In the genomic region with DNA sequence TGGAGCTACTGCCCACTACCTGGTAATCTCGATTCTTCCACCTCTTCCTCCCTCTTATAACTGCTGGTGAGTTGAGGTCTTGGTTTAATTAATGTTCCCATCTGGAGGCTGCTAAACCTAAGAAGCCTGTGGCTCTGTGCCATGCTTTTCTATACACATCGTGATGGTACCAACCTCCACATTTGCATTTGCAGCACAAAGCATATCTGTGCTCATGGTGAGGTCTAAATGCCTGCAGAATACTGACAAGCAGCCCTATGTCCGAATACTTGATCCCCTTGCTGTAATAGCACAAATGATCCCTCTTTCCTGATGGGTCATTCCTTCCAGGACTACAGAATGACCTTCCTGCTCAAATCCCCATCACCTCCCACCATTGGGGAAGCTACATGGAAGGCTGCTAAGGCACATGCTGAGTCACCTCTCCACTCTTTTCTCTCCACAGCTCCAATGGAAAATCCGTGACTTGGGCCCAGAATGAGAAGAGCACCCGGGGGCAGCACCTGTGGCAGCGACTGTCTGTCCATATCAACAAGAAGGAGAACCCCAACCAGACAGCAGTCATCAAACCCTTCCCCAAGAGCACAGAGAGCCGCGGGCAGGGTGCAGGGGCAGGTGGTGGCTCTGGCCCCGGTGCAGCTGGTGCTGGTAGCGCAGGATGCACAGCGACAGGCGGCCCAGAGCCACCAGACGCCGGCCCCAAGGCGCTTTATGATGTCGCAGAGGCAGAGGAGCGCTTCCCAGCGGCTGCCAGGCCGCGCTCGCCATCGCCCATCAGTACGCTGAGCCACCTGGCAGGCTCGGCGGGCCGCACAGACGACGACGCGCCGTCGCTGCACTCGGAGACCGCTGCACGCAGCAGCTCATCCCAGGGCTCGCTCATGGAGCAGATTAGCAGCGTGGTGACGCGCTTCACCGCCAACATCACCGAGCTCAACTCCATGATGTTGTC, we compare ENCODE assay signal across 8 mouse cellular contexts.
A peak's percentile ranks its signal among the peaks of the same experiment; 100 is the strongest.
DNase-seq lines count a peak whose midpoint lies in the region; ATAC-seq and TF ChIP-seq lines count a peak whose summit lies in the region.

No protein-coding gene starts in this region.

- H3K27ac ChIP-seq in gastrocnemius, adult 2 months = no peak overlapping the region
- H3K27ac ChIP-seq in embryonic facial prominence, embryonic 12.5 days = no peak overlapping the region
- H3K27ac ChIP-seq in intestine, postnatal 0 days (ENCODE audit: low read depth, low read length) = no peak overlapping the region

- DNase-seq in gastrocnemius, adult 2 months = peak; percentile 13
- DNase-seq in gastrocnemius, adult 8-10 months (ENCODE audit: low spot score in 2 of 2) = no peak
- DNase-seq in lung, postnatal 10 days = peak; percentile 4
- peak; percentile 52 to 56 for DNase-seq in right cerebral cortex, postnatal 10 days (ENCODE audit: low spot score in 2 of 2)

- peak; percentile 67; the same call in 1 of the 2 replicates for ATAC-seq in embryonic facial prominence, embryonic 12.5 days (ENCODE audit: insufficient number of reproducible peaks, insufficient read depth, low FRiP score, low TSS enrichment)
- 0 out of 2 replicates have a peak, but pooled peaks have one; percentile 19 for ATAC-seq in intestine, postnatal 0 days
- no peak for ATAC-seq in activated CD4-positive, CD25-positive, alpha-beta regulatory T cell, adult 4 months

- H3K9ac ChIP-seq in embryonic facial prominence, embryonic 12.5 days = peak overlapping the region; percentile 45
- no peak overlapping the region for H3K9ac ChIP-seq in intestine, postnatal 0 days (ENCODE audit: low read depth, low read length)

- intact Hi-C loops in gastrocnemius, adult 2 months (cut with DNase I) = no loop called here

- peaks cover 39% of the 10 kb centered on the region for H3K27me3 ChIP-seq in E14TG2a.4 (ENCODE audit: insufficient read depth, low read length)
- H3K27me3 ChIP-seq in embryonic facial prominence, embryonic 12.5 days = peaks cover 16% of the 10 kb centered on the region
- peaks cover 11% of the 10 kb centered on the region; the same call in 1 of the 2 replicates for H3K27me3 ChIP-seq in intestine, postnatal 0 days (replicated peaks; ENCODE audit: control insufficient read depth, insufficient read depth, low read length)

- H3K9me3 ChIP-seq in E14TG2a.4 (ENCODE audit: low read length) = 0 out of 2 replicates have a peak, but pooled peaks cover 3% of the 10 kb centered on the region
- H3K9me3 ChIP-seq in embryonic facial prominence, embryonic 12.5 days = no peaks in the 10 kb centered on the region
- no peaks in the 10 kb centered on the region for H3K9me3 ChIP-seq in intestine, postnatal 0 days (ENCODE audit: control insufficient read depth)

- H3K36me3 ChIP-seq in E14TG2a.4 (ENCODE audit: insufficient read depth, low read length) = no peaks in the 10 kb centered on the region
- no peaks in the 10 kb centered on the region for H3K36me3 ChIP-seq in embryonic facial prominence, embryonic 12.5 days
- H3K36me3 ChIP-seq in intestine, postnatal 0 days (ENCODE audit: control insufficient read depth, insufficient read depth) = no peaks in the 10 kb centered on the region

- peaks cover 4% of the 10 kb centered on the region; the same call in 1 of the 2 replicates for H3K4me1 ChIP-seq in E14TG2a.4 (replicated peaks; ENCODE audit: low read depth, low read length)
- peaks cover 4% of the 10 kb centered on the region; the same call in 1 of the 2 replicates for H3K4me1 ChIP-seq in embryonic facial prominence, embryonic 12.5 days
- H3K4me1 ChIP-seq in intestine, postnatal 0 days (replicated peaks; ENCODE audit: control insufficient read depth, insufficient read depth, low read length) = no peaks in the 10 kb centered on the region

- TF ChIP-seq CTCF in gastrocnemius, adult 2 months (IDR thresholded peaks at IDR 0.05) = no peak
- TF ChIP-seq CTCF in E14TG2a.4 (conservative IDR thresholded peaks at IDR 0.05; ENCODE audit: low read length) = no peak
- no peak for TF ChIP-seq CTCF in intestine, postnatal 0 days (IDR thresholded peaks at IDR 0.05; ENCODE audit: low read depth)

- 8% methylated on average over 41 of the region's 41 CpGs for WGBS in embryonic facial prominence, embryonic 12.5 days
- WGBS in intestine, postnatal 0 days = 12% methylated on average over 40 of the region's 41 CpGs

- H3K4me3 ChIP-seq in gastrocnemius, adult 2 months = peak overlapping the region; percentile 31
- H3K4me3 ChIP-seq in E14TG2a.4 (replicated peaks; ENCODE audit: low read length) = peak overlapping the region; percentile 70
- peak overlapping the region; percentile 38 for H3K4me3 ChIP-seq in embryonic facial prominence, embryonic 12.5 days
- peak overlapping the region; percentile 24 for H3K4me3 ChIP-seq in intestine, postnatal 0 days (ENCODE audit: low read depth, low read length)

- peak overlapping the region; percentile 76 for H3K4me2 ChIP-seq in embryonic facial prominence, embryonic 12.5 days (replicated peaks)
- H3K4me2 ChIP-seq in intestine, postnatal 0 days (replicated peaks; ENCODE audit: low read depth) = peak overlapping the region; percentile 58

Comparison
In these comparisons a context has a peak if more than half of its experiments do, and no peak if none do; other contexts are left out.
1. DNase-seq: peak in gastrocnemius, adult 2 months (single experiment), lung, postnatal 10 days (single experiment) and right cerebral cortex, postnatal 10 days (2 of 2); none in gastrocnemius, adult 8-10 months (0 of 2).
2. Peak in every context shown above with its lines, with median percentiles within 50 percentile points of each other: H3K4me3 ChIP-seq.